Mouse (Mus musculus): Measurements from ENCODE around the gene Dgkg. TPM values are rescaled to one million over a fixed set of nuclear protein-coding genes. Genes with fewer than 3 reads are reported as not detected.

Dgkg gene
- polyA plus RNA-seq, 1 experiment from 2014 or later = 0.15 TPM

DNA sequence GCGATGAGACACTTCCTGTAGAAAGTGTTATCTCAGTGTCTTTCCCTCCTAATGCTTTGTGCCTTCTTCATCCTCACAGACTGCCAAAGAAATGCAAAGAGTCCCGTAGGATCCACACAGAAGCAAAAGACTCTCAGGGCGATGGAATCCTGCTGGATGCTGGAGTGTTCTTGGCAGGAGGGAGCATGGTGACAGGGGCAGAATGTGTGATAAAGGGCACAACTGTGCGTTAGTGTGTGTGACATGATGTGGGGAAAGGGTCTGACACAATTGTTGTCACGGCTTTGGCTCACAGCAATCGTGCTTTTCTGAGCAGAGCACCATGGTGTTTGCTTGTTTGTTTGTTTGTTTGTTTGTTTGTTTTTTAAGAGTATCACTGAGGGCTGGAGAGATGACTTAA is 208.9 kb downstream of the Dgkg start:
- 81% methylated on average over 6 of the region's 6 CpGs for WGBS
- ATAC-seq (replicated peaks; ENCODE audit: insufficient number of reproducible peaks, low FRiP score, low TSS enrichment, low read depth) (no peak), DNase-seq (ENCODE audit: low spot score) (no peak)
- Histone ChIP-seq H3K9ac (replicated peaks; ENCODE audit: low read length) (no peak overlapping the region), H3K27me3 (ENCODE audit: control insufficient read depth, insufficient read depth, low read length) (no peaks in the 10 kb centered on the region), H3K9me3 (replicated peaks; ENCODE audit: control insufficient read depth, low read length) (no peaks in the 10 kb centered on the region), H3K27ac (replicated peaks; ENCODE audit: low read depth, low read length) (no peak overlapping the region), H3K36me3 (replicated peaks; ENCODE audit: control insufficient read depth, insufficient read depth, low read depth, low read length) (no peaks in the 10 kb centered on the region), H3K4me1 (ENCODE audit: control insufficient read depth, insufficient read depth, low read length) (no peaks in the 10 kb centered on the region), H3K4me3 (ENCODE audit: low read depth, low read length) (no peak overlapping the region), H3K4me2 (ENCODE audit: low read depth, low read length) (no peak overlapping the region)

DNA sequence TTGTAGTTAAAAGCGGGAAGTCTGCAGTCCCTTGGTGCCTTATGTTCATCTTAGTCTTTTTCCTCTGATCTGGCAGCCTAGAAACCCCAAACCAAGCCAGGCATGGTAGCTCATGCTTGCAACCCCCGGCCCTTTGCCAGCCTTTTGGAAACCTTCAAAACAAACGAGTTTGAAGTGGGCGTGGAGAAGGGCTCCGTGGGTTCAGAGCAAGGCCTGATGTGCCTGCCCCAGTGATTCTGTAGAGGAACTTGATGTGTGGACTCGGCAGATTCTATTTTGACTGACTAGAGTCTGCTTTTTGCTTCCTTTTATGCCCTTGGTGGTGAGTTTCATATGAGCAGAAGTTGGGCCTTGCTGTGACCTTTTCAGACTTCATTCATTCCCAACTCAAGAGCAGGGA is 212.2 kb downstream of the Dgkg start:
- H3K4me2 ChIP-seq (ENCODE audit: low read depth, low read length) = no peak overlapping the region
- no peak overlapping the region for H3K9ac ChIP-seq (replicated peaks; ENCODE audit: low read length)
- no peak for ATAC-seq (replicated peaks; ENCODE audit: insufficient number of reproducible peaks, low FRiP score, low TSS enrichment, low read depth)
- WGBS = 56% methylated on average over 6 of the region's 6 CpGs
- no peaks in the 10 kb centered on the region for H3K9me3 ChIP-seq (replicated peaks; ENCODE audit: control insufficient read depth, low read length)
- H3K36me3 ChIP-seq (replicated peaks; ENCODE audit: control insufficient read depth, insufficient read depth, low read depth, low read length) = no peaks in the 10 kb centered on the region
- H3K4me3 ChIP-seq (ENCODE audit: low read depth, low read length) = no peak overlapping the region
- no peak for DNase-seq (ENCODE audit: low spot score)
- no peak overlapping the region for H3K27ac ChIP-seq (replicated peaks; ENCODE audit: low read depth, low read length)
- H3K27me3 ChIP-seq (ENCODE audit: control insufficient read depth, insufficient read depth, low read length) = no peaks in the 10 kb centered on the region
- H3K4me1 ChIP-seq (ENCODE audit: control insufficient read depth, insufficient read depth, low read length) = no peaks in the 10 kb centered on the region; the same call in 1 of the 2 replicates

DNA sequence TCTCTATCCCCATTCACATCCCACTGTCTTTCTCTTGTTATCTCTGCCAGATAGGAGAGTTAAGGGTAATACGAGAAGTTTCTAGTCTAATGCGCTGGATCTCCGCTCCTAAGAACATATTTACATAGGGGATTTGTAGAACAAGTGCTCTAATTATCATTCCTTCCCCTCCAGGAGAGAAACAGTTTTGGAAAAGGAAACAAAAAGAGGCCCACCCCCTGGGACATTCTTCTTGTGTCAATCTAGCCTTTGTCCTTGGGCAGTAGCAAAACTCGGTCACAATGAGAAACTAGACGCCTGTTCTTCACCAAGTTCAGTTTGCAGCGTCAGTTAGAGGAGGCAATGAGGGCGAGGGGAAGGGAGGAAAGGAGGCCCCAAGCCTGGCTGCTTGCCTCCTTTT is 214.8 kb downstream of the Dgkg start:
- 24% methylated on average over 7 of the region's 7 CpGs for WGBS
- no peak for ATAC-seq (replicated peaks; ENCODE audit: insufficient number of reproducible peaks, low FRiP score, low TSS enrichment, low read depth)
- Histone ChIP-seq H3K9me3 (replicated peaks; ENCODE audit: control insufficient read depth, low read length) (no peaks in the 10 kb centered on the region), H3K4me3 (ENCODE audit: low read depth, low read length) (no peak overlapping the region), H3K4me1 (ENCODE audit: control insufficient read depth, insufficient read depth, low read length) (no peaks in the 10 kb centered on the region; the same call in 1 of the 2 replicates), H3K4me2 (ENCODE audit: low read depth, low read length) (no peak overlapping the region), H3K27ac (replicated peaks; ENCODE audit: low read depth, low read length) (no peak overlapping the region), H3K9ac (replicated peaks; ENCODE audit: low read length) (no peak overlapping the region), H3K27me3 (ENCODE audit: control insufficient read depth, insufficient read depth, low read length) (no peaks in the 10 kb centered on the region), H3K36me3 (replicated peaks; ENCODE audit: control insufficient read depth, insufficient read depth, low read depth, low read length) (no peaks in the 10 kb centered on the region)
- DNase-seq (ENCODE audit: low spot score) = no peak

- ATAC-seq (replicated peaks; ENCODE audit: insufficient number of reproducible peaks, low FRiP score, low TSS enrichment, low read depth) (no peak), DNase-seq (ENCODE audit: low spot score) (no peak)
- no peak overlapping the region for H3K4me3 ChIP-seq (ENCODE audit: low read depth, low read length)
- no peaks in the 10 kb centered on the region for H3K36me3 ChIP-seq (replicated peaks; ENCODE audit: control insufficient read depth, insufficient read depth, low read depth, low read length)
- no peak overlapping the region for H3K4me2 ChIP-seq (ENCODE audit: low read depth, low read length)
- H3K4me1 ChIP-seq (ENCODE audit: control insufficient read depth, insufficient read depth, low read length) = no peaks in the 10 kb centered on the region; the same call in 1 of the 2 replicates
- 84% methylated on average over 4 of the region's 4 CpGs for WGBS
- H3K27me3 ChIP-seq (ENCODE audit: control insufficient read depth, insufficient read depth, low read length) = no peaks in the 10 kb centered on the region
- H3K27ac ChIP-seq (replicated peaks; ENCODE audit: low read depth, low read length) = no peak overlapping the region
- H3K9me3 ChIP-seq (replicated peaks; ENCODE audit: control insufficient read depth, low read length) = no peaks in the 10 kb centered on the region
- H3K9ac ChIP-seq (replicated peaks; ENCODE audit: low read length) = no peak overlapping the region
These were observed 215.7 kb downstream of the Dgkg start for GRCm38 (mm10) chr16:22441317-22441716.

DNA sequence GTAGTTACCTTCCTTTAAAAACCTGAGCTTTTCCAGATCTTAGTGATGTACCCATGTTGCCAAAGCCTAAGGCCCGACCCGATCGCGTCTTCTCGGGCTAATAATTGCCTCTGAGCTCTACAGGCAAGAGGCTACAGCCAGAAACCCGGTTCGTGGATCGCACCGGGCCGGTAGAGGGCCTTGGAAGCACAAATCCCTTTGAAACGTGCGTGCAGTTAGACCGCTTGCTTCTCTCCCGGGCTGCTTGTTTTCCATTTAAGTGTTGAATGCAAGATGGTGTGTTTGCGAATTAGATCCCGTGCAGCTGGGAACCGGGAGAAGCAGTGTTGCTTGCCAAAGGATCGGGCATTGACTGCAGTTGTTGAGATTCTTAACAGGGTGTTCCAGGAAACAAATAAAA is 216.8 kb downstream of the Dgkg start:
- Histone ChIP-seq H3K27me3 (ENCODE audit: control insufficient read depth, insufficient read depth, low read length) (no peaks in the 10 kb centered on the region), H3K27ac (replicated peaks; ENCODE audit: low read depth, low read length) (no peak overlapping the region; the same call in 1 of the 2 replicates), H3K9me3 (replicated peaks; ENCODE audit: control insufficient read depth, low read length) (no peaks in the 10 kb centered on the region), H3K4me1 (ENCODE audit: control insufficient read depth, insufficient read depth, low read length) (no peaks in the 10 kb centered on the region; the same call in 1 of the 2 replicates), H3K4me2 (ENCODE audit: low read depth, low read length) (peak overlapping the region; percentile 67), H3K36me3 (replicated peaks; ENCODE audit: control insufficient read depth, insufficient read depth, low read depth, low read length) (no peaks in the 10 kb centered on the region), H3K9ac (replicated peaks; ENCODE audit: low read length) (peak overlapping the region; percentile 46), H3K4me3 (ENCODE audit: low read depth, low read length) (peak overlapping the region; percentile 36)
- DNase-seq (ENCODE audit: low spot score) = peak; percentile 64
- 1% methylated on average over 18 of the region's 18 CpGs for WGBS
- ATAC-seq (replicated peaks; ENCODE audit: insufficient number of reproducible peaks, low FRiP score, low TSS enrichment, low read depth) = no peak

GRCm38 (mm10) chr16:22439499-22440177 is 217.4 kb downstream of the Dgkg start, which contains the start of gene Etv5:
Gene Etv5 (minus strand): TSS chr16:22439719.
- Histone ChIP-seq H3K9me3 (replicated peaks; ENCODE audit: control insufficient read depth, low read length) (no peaks in the 10 kb centered on the region), H3K36me3 (replicated peaks; ENCODE audit: control insufficient read depth, insufficient read depth, low read depth, low read length) (no peaks in the 10 kb centered on the region), H3K9ac (replicated peaks; ENCODE audit: low read length) (peak within 1 kb of the TSS; percentile 72), H3K4me3 (ENCODE audit: low read depth, low read length) (peak within 1 kb of the TSS; percentile 81), H3K27me3 (ENCODE audit: control insufficient read depth, insufficient read depth, low read length) (no peaks in the 10 kb centered on the region), H3K4me2 (ENCODE audit: low read depth, low read length) (peak within 1 kb of the TSS; percentile 92), H3K27ac (replicated peaks; ENCODE audit: low read depth, low read length) (peak within 1 kb of the TSS; percentile 65; the same call in 1 of the 2 replicates), H3K4me1 (ENCODE audit: control insufficient read depth, insufficient read depth, low read length) (no peaks in the 10 kb centered on the region; the same call in 1 of the 2 replicates)
- DNase-seq (ENCODE audit: low spot score) = peak; percentile 99
- under 1% methylated on average over 48 of the region's 63 CpGs for WGBS
- ATAC-seq (replicated peaks; ENCODE audit: insufficient number of reproducible peaks, low FRiP score, low TSS enrichment, low read depth) = peak; percentile 100

GRCm38 (mm10) chr16:22438441-22439373 is 218.3 kb downstream of the Dgkg start:
- DNase-seq (ENCODE audit: low spot score) (peak; percentile 95), ATAC-seq (replicated peaks; ENCODE audit: insufficient number of reproducible peaks, low FRiP score, low TSS enrichment, low read depth) (peak; percentile 45)
- Histone ChIP-seq H3K4me1 (ENCODE audit: control insufficient read depth, insufficient read depth, low read length) (no peaks in the 10 kb centered on the region; the same call in 1 of the 2 replicates), H3K27ac (replicated peaks; ENCODE audit: low read depth, low read length) (peak overlapping the region; percentile 65), H3K27me3 (ENCODE audit: control insufficient read depth, insufficient read depth, low read length) (no peaks in the 10 kb centered on the region), H3K4me2 (ENCODE audit: low read depth, low read length) (peak overlapping the region; percentile 92), H3K36me3 (replicated peaks; ENCODE audit: control insufficient read depth, insufficient read depth, low read depth, low read length) (no peaks in the 10 kb centered on the region), H3K4me3 (ENCODE audit: low read depth, low read length) (peak overlapping the region; percentile 81), H3K9ac (replicated peaks; ENCODE audit: low read length) (peak overlapping the region; percentile 72), H3K9me3 (replicated peaks; ENCODE audit: control insufficient read depth, low read length) (no peaks in the 10 kb centered on the region)
- WGBS = under 1% methylated on average over 58 of the region's 59 CpGs
